Mouse (Mus musculus): Measurements from ENCODE around the gene Tdp1. TPM values are rescaled to one million over a fixed set of nuclear protein-coding genes. Genes with fewer than 3 reads are reported as not detected.

Gene Tdp1
- total RNA-seq, 2 experiments from 2014 or later: 15.5 to 60.8 TPM

DNA sequence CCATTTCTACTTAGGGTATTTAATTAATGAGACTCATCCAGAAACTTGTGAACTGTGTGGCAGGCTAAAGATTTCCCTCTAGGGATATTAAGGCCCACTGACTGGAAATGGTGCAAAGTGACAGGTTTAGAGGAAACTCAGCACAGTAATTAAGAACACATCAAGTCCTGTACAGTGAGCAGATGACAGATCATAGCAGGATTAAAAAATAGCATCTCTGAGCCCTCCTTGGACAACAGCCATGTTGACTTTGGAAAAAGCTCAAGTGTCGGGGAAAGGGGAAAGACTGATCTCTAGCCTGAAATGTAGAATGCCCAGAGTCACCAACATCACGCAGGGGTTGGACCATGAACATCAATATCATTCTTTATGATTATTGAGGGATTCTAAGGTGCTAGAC lies 103.8 kb downstream of the Tdp1 start:
- ATAC-seq (replicated peaks; ENCODE audit: low FRiP score, low TSS enrichment, poor library complexity, severe bottlenecking): no peak

DNA sequence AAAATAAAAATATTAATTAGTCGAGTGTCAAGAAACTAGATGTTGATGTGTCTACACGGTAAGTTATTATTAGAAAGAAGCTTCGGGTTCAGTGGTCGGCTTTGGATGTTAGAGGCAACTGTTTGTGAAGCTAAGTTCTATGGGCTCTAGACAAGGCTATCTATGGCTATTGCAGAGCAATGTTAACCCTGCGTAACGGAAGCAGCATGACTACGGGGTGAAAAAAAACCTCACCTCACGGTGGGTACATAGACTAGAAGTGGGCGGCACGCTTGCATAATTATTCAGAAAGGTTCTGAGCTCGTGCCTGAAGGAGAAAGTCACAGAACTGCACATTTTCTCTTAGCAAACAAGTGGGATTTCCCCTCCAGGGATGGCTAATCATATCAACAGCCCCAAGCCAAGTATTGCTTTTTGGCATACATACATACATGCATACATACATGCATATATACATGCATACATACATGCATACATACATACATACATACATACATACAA lies 108.1 kb downstream of the Tdp1 start:
- no peak for ATAC-seq (replicated peaks; ENCODE audit: low FRiP score, low TSS enrichment, poor library complexity, severe bottlenecking)

DNA sequence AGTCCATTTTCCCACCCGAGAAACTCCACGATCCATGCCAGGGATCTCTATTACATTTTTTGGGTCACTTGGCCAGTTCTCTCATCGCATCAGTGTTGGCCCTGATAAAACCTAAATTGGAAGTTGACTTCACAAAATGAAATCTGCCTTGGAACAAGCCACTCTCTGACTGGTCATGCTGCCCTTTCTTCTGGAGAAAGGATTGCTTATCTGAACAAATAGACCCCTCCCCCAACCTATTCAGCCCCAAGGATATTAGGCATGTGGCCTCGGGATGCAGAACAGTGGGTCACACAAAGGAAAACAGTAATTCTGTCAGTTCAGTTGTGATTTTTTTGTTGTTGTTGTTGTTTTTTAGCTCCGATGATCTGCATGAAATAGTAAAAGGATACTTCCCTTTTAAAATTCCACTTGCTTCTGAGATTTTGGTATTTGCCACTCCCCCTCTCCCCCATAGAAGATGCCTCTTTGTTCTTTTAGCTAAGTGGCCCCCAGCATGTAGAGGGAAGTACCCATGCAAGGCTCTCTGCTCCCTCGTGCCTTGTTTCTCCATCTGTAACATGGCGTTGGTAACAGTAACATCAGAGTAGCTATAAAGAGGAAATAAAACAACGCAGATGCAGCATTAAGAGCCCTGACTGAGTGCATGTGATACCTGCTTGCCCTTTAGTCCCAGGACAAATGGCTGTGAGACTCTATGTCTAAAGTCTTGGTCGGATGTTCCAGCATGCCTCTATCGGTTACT lies 109.0 kb downstream of the Tdp1 start:
- ATAC-seq (replicated peaks; ENCODE audit: low FRiP score, low TSS enrichment, poor library complexity, severe bottlenecking): no peak

GRCm38 (mm10) chr12:99995951-99996350 lies 111.6 kb downstream of the Tdp1 start:
- ATAC-seq (replicated peaks; ENCODE audit: low FRiP score, low TSS enrichment, poor library complexity, severe bottlenecking): no peak

DNA sequence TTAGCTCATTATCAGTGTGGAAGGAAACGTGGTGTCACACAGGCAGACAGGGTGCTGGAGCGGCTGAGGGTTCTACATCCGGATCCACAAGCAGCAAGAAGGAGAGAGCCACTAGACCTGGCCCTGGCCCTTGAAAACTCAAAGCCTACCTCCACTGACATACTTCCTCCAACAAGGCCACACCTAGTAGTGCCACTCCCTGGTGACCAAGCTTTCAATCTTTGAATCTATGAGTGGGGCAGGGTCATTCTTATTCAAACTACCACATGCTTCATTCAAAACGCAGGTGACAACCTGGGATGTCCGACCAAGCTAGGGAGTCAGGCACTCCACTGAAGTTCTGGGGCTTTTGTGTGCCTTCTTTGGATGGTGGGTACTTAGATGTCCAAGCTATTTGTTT lies 115.4 kb downstream of the Tdp1 start:
- ATAC-seq (replicated peaks; ENCODE audit: low FRiP score, low TSS enrichment, poor library complexity, severe bottlenecking): no peak

GRCm38 (mm10) chr12:100000381-100000780 lies 116.1 kb downstream of the Tdp1 start:
- ATAC-seq (replicated peaks; ENCODE audit: low FRiP score, low TSS enrichment, poor library complexity, severe bottlenecking): no peak

DNA sequence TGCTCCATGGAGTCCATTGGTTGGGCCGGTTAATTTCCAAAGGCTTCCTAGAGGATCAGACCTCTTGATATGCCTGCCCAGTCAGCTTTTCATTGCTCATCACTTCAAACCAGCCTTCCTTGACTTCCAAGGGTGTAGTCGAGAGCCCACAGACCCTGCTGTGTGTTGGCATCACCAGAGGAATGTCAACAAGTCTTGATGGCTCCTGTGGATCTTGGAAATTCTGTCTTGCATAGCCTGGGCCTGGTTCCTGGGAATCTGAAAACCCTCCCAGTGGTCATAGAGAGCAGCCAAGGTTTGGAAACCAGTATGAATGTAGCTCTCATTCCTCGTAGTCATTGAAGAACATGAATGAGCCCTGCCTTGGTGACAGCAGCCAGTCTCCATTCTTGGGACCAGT lies 116.9 kb downstream of the Tdp1 start:
- ATAC-seq (replicated peaks; ENCODE audit: low FRiP score, low TSS enrichment, poor library complexity, severe bottlenecking): no peak

- no peak for ATAC-seq (replicated peaks; ENCODE audit: low FRiP score, low TSS enrichment, poor library complexity, severe bottlenecking)
These were observed 117.6 kb downstream of the Tdp1 start for GRCm38 (mm10) chr12:100001910-100002309.

DNA sequence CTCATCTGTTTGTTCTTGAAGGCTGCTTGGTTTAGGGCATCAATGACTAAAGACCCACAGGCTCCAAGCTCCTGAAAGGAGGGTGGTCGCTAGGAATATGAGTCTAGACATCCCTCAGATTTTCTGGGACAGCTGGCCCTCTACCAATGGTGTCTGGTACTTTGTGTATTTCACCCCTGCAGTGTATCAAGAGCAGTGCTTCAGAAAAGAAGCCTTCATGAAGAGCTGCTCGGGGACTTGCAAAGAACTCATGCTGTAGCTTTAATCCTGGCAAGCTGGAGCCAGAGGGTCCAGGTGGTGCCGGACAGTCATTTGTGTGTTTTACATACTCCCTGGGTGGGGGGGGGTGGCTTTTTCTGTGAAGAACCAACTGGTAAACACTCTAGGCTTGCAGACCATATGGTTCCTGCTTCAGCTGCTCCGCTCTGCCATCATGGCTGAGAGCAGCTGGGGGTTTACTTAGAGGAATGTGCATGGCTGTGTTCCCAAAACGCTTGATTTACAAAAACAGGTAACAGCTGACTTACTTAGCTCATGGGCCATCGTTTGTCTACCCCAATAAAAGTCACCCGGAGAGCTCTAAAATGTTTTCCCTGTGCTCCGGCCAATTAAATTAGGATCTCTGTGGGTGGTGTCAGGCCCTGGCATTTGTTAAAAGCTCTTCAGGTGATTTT lies 118.7 kb downstream of the Tdp1 start:
- no peak for ATAC-seq (replicated peaks; ENCODE audit: low FRiP score, low TSS enrichment, poor library complexity, severe bottlenecking)

Other genes with a start within 250 kb of the Tdp1 start
- gene Efcab11, start 78 bp upstream of the Tdp1 start, total RNA-seq (2014; fragmentation: Nextera tagmentation): 1.2 and 3.5 TPM in 2 replicates
- 3.9 and 14.2 TPM in 2 replicates for gene Efcab11, start 78 bp upstream of the Tdp1 start, total RNA-seq (2017)
- not detected in 2 replicates for gene Kcnk13, start 80.0 kb downstream of the Tdp1 start, total RNA-seq (2014; fragmentation: Nextera tagmentation)
- gene Kcnk13, start 80.0 kb downstream of the Tdp1 start, total RNA-seq (2017): 0.38 TPM in 1 of 2 replicates, not detected in the other
- 198 and 227 TPM in 2 replicates for gene Psmc1, start 225.6 kb downstream of the Tdp1 start, total RNA-seq (2014; fragmentation: Nextera tagmentation)
- 293 and 383 TPM in 2 replicates for gene Psmc1, start 225.6 kb downstream of the Tdp1 start, total RNA-seq (2017)